Mouse (Mus musculus) olfactory bulb, adult 2 months (tissue): Measurements from ENCODE around the gene Xab2.

ENCODE experiments used
- CTCF ChIP-seq: fragments of 200-500 bp; IDR thresholded peaks from 2 replicates; pipeline ENCODE4 v1.5.1; 2012; ENCODE audit warnings: low read depth, mild to moderate bottlenecking, low read length, moderate library complexity; ENCODE audit not compliant: insufficient read depth
- POLR2A ChIP-seq: fragments of 200-500 bp; IDR thresholded peaks from 2 replicates; pipeline ENCODE4 v1.6.1; 2012; ENCODE audit warnings: mild to moderate bottlenecking, low read depth, low read length, moderate library complexity; ENCODE audit not compliant: insufficient read depth

DNA sequence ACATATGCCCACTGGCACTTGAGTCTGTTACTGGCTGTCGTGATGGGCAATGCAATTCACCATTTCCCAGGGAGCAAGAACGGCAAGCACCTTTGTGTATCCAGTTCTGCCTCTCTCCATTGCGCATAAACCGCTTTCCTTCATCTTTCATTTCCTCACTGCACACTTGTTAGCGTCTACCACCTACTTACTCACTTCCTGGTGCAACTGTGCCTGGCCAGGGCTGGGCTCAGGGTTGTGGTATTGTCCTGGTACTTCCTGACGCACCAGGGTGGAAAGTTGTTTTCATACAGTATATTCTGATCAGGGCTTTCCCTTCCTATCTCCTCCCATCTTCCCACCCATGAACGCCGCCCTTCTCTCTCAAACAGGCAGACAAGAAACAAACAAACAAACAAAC lies 39.8 kb upstream of the Xab2 start:
- no peak for TF ChIP-seq CTCF
- TF ChIP-seq POLR2A: no peak
